ENCODE assay signal across 11 mouse cellular contexts in the genomic region with DNA sequence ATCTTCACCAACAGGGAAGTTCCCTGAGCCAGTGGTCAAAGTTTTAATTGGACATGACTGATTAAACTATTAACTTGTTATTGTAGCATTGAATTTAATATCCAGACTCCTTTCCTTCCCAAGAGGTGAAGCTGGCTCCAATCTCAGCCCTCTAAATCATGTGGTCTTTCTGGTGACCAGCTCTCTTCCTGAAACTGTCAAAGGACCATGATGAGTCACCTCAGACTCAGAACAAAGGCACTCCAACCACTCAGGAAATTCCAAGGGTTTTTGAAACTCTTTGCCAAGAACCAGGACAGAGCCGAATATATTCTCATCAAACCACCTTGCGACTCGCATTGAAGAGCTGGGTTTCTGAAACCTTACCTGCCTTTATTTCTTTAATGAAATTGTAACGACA. TPM values are rescaled to one million over a fixed set of nuclear protein-coding genes. Genes with fewer than 3 reads are reported as not detected.
DNase-seq lines count a peak whose midpoint lies in the region; ATAC-seq and TF ChIP-seq lines count a peak whose summit lies in the region.
"Had no signal": no experiment of that assay in that cellular context is flagged by ENCODE, and none has a peak within 500 bp of the region (broad histone marks: within the 10 kb centered on the region; RNA-seq: fewer than 3 reads in every experiment).

No protein-coding gene starts in this region.

- peaks cover 26% of the 10 kb centered on the region for H3K4me1 ChIP-seq in lung, postnatal 0 days (ENCODE audit: insufficient read depth, low read depth, low read length)
- no peaks in the 10 kb centered on the region for H3K4me1 ChIP-seq in cerebellum, adult 2 months (ENCODE audit: control insufficient read depth, insufficient read depth, low read length)
- peaks cover 30% of the 10 kb centered on the region for H3K4me1 ChIP-seq in limb, embryonic 10.5 days

- 24% methylated on average over 4 of the region's 4 CpGs for WGBS in lung, postnatal 0 days
- WGBS in cerebellum, adult 2 months: 83% methylated on average over 4 of the region's 4 CpGs
- 79% methylated on average over 4 of the region's 4 CpGs for WGBS in limb, embryonic 10.5 days

- no peak for TF ChIP-seq CTCF in lung, postnatal 0 days (IDR thresholded peaks at IDR 0.05)
- TF ChIP-seq CTCF in cerebellum, adult 2 months (IDR thresholded peaks at IDR 0.05; ENCODE audit: borderline replicate concordance, insufficient read depth, low read depth, low read length): no peak

- no peak overlapping the region for H3K9ac ChIP-seq in lung, postnatal 0 days (replicated peaks; ENCODE audit: low read depth)
- H3K9ac ChIP-seq: heart, embryonic 13.5 days had no signal

- H3K27me3 ChIP-seq in lung, postnatal 0 days (replicated peaks; ENCODE audit: insufficient read depth, low read length): no peaks in the 10 kb centered on the region
- H3K27me3 ChIP-seq in cerebellum, adult 2 months (ENCODE audit: control insufficient read depth, insufficient read depth, low read length): no peaks in the 10 kb centered on the region
- no peaks in the 10 kb centered on the region for H3K27me3 ChIP-seq in limb, embryonic 10.5 days (ENCODE audit: low read depth, poor library complexity, severe bottlenecking)
- H3K27me3 ChIP-seq: heart, embryonic 13.5 days had no signal

- TF ChIP-seq POLR2A in cerebellum, adult 2 months (IDR thresholded peaks at IDR 0.05; ENCODE audit: borderline replicate concordance, insufficient read depth, low read length): no peak

- no peak overlapping the region for H3K4me2 ChIP-seq in lung, postnatal 0 days (replicated peaks; ENCODE audit: low read depth, low read length)
- H3K4me2 ChIP-seq: heart, embryonic 13.5 days had no signal

- peak; percentile 6 for DNase-seq in embryo, embryonic 10.5 days (ENCODE audit: low spot score)
- no peak for DNase-seq in embryo, embryonic 10 days (ENCODE audit: low spot score)
- DNase-seq in 416B (ENCODE audit: low read depth): peak; percentile 23
- DNase-seq in heart, postnatal 25 days (ENCODE audit: low spot score): peak; percentile 21
- peak; percentile 92 for DNase-seq in lung, postnatal 0 days (ENCODE audit: low spot score)
- DNase-seq in cerebellum, adult 2 months: no peak
- no peak for DNase-seq in limb, embryonic 10.5 days (ENCODE audit: low spot score)
- DNase-seq: cerebellum, adult 18-20 months; retina, postnatal 1 day had no signal

- peak; percentile 71 for ATAC-seq in lung, postnatal 0 days
- ATAC-seq in megakaryocyte progenitor cell, adult 5-6 weeks (replicated peaks; ENCODE audit: poor library complexity): no peak

- peak; percentile 98 for TF ChIP-seq EP300 in lung, postnatal 0 days (IDR thresholded peaks at IDR 0.05)

- H3K4me3 ChIP-seq in lung, postnatal 0 days (ENCODE audit: low read depth, low read length): no peak overlapping the region
- no peak overlapping the region for H3K4me3 ChIP-seq in cerebellum, adult 2 months (replicated peaks; ENCODE audit: insufficient read depth, low read depth, low read length)
- H3K4me3 ChIP-seq in limb, embryonic 10.5 days: no peak overlapping the region
- H3K4me3 ChIP-seq: heart, embryonic 13.5 days had no signal

- H3K36me3 ChIP-seq in lung, postnatal 0 days (ENCODE audit: insufficient read depth, low read length): no peaks in the 10 kb centered on the region; the same call in 1 of the 2 replicates
- no peaks in the 10 kb centered on the region for H3K36me3 ChIP-seq in limb, embryonic 10.5 days
- H3K36me3 ChIP-seq: heart, embryonic 13.5 days had no signal

- H3K27ac ChIP-seq in lung, postnatal 0 days (ENCODE audit: low read length): peak overlapping the region; percentile 86
- H3K27ac ChIP-seq in cerebellum, adult 2 months (ENCODE audit: insufficient read depth, low read length): no peak overlapping the region
- no peak overlapping the region for H3K27ac ChIP-seq in limb, embryonic 10.5 days

- intact Hi-C loops in heart, postnatal 25 days (cut with DNase I): no loop called here

- no peaks in the 10 kb centered on the region for H3K9me3 ChIP-seq in lung, postnatal 0 days (ENCODE audit: low read length)
- no peaks in the 10 kb centered on the region for H3K9me3 ChIP-seq in limb, embryonic 10.5 days (replicated peaks)
- H3K9me3 ChIP-seq: heart, embryonic 13.5 days had no signal

RNA-seq across cellular contexts. Expression of gene Anxa3, which starts 11.2 kb away (rescaled TPM):
- total RNA-seq in heart, postnatal 25 days (2021): 10 to 100 TPM; 27.4 to 29.1 TPM
- 436 and 556 TPM in 2 replicates for polyA plus RNA-seq in lung, postnatal 0 days (2015; fragmentation: Nextera tagmentation; extraction: Ambion mirVana)
- 514 and 552 TPM in 2 replicates for total RNA-seq in megakaryocyte progenitor cell, adult 5-6 weeks (2015)
- 313 and 351 TPM in 2 replicates for total RNA-seq in megakaryocyte progenitor cell, adult 5-6 weeks (2017)
- 12.0 and 12.8 TPM in 2 replicates for polyA plus RNA-seq in cerebellum, adult 2 months (2012; rRNA removed)
- 19.0 and 21.6 TPM in 2 replicates for polyA plus RNA-seq in limb, embryonic 10.5 days (2016; fragmentation: Nextera tagmentation; extraction: Ambion mirVana)

Comparison
In these comparisons a context has a peak if more than half of its experiments do, and no peak if none do; other contexts are left out.
1. DNase-seq: peak in embryo, embryonic 10.5 days (single experiment), 416B (single experiment), heart, postnatal 25 days (single experiment) and lung, postnatal 0 days (single experiment); none in embryo, embryonic 10 days (single experiment), cerebellum, adult 2 months (0 of 2) and limb, embryonic 10.5 days (single experiment).
2. RNA of gene Anxa3, which starts 11.2 kb away (polyA plus RNA-seq): 436 to 556 TPM in lung, postnatal 0 days; 19.0 to 21.6 TPM in limb, embryonic 10.5 days and 12.0 to 12.8 TPM in cerebellum, adult 2 months; every median in the first group is over 10 times any median in the second.